Mouse (Mus musculus) midbrain, postnatal 0 days (tissue): ENCODE data around the gene Pepd. TPM values are rescaled to one million over a fixed set of nuclear protein-coding genes. Genes with fewer than 3 reads are reported as not detected.

Experiments
- ATAC-seq: fragments of 200-750 bp; cut with Nextera tagmentation; 2 replicates; pipeline ENCODE4 v1.8.0; 2017; ENCODE audit warnings: moderate number of reproducible peaks, mild to moderate bottlenecking, moderate TSS enrichment, moderate library complexity; ENCODE audit not compliant: low FRiP score
- DNase-seq: peaks from one replicate; pipeline ENCODE4 v3.0.0-alpha.2; 2015; ENCODE audit warnings: low spot score
- H3K27ac ChIP-seq: fragments of 300-500 bp; sonication (generic); 2 replicates; pipeline ENCODE4 v1.5.1; 2014; ENCODE audit warnings: low read depth, mild to moderate bottlenecking, low read length, mixed read lengths
- H3K27me3 ChIP-seq: fragments of 300-500 bp; sonication (generic); 2 replicates; pipeline ENCODE4 v1.6.1; 2014; ENCODE audit warnings: low read length, control low read depth, mixed read lengths; ENCODE audit not compliant: insufficient read depth
- H3K36me3 ChIP-seq: fragments of 300-500 bp; sonication (generic); 2 replicates; pipeline ENCODE4 v1.6.1; 2014; ENCODE audit warnings: low read length, control low read depth, mixed read lengths; ENCODE audit not compliant: insufficient read depth
- H3K4me1 ChIP-seq: fragments of 300-500 bp; sonication (generic); 2 replicates; pipeline ENCODE4 v1.6.1; 2014; ENCODE audit warnings: mild to moderate bottlenecking, control low read depth, antibody characterized with exemption, low read length, mixed read lengths; ENCODE audit not compliant: insufficient read depth
- H3K4me2 ChIP-seq: fragments of 300-500 bp; sonication (generic); 2 replicates; pipeline ENCODE4 v1.6.1; 2014; ENCODE audit warnings: low read depth, mild to moderate bottlenecking, low read length, mixed read lengths; ENCODE audit not compliant: poor library complexity, severe bottlenecking
- H3K4me3 ChIP-seq: fragments of 300-500 bp; sonication (generic); 2 replicates; pipeline ENCODE4 v1.5.1; 2014; ENCODE audit warnings: low read depth, mild to moderate bottlenecking, low read length, moderate library complexity
- H3K9ac ChIP-seq: fragments of 300-500 bp; sonication (generic); replicated peaks from 2 replicates; pipeline ENCODE4 v1.6.1; 2014; ENCODE audit warnings: mild to moderate bottlenecking, low read length, moderate library complexity, mixed read lengths; ENCODE audit not compliant: poor library complexity, severe bottlenecking
- H3K9me3 ChIP-seq: fragments of 300-500 bp; sonication (generic); 2 replicates; pipeline ENCODE4 v1.6.1; 2016; ENCODE audit warnings: low read length, control low read depth
- CTCF ChIP-seq: IDR thresholded peaks from 2 replicates; pipeline ENCODE4 v1.5.1; 2016; ENCODE audit warnings: antibody characterized with exemption, mild to moderate bottlenecking
- WGBS: fragments of 180-500 bp; shearing (Covaris S2); extraction: QIAGEN DNeasy Blood & Tissue Kit; methylation state at CpG from one replicate; pipeline ENCODE4 v1.1.7; 2014; 5-methylcytosine and 5-hydroxymethylcytosine counted together
- polyA plus RNA-seq: library from polyadenylated mRNA; unstranded; fragments of >200 nt; fragmentation: Nextera tagmentation; extraction: Ambion mirVana; gene quantifications from 2 replicates; pipeline ENCODE4 v1.2.1, GENCODE M21; 2015
- total RNA-seq: library from RNA; depleted of rRNA; stranded (reverse); fragments of >200 nt; gene quantifications from 2 replicates; pipeline ENCODE4 v1.2.3, GENCODE M21; 2014; rRNA removed

Gene Pepd
- total RNA-seq (57.4 and 60.8 TPM in 2 replicates), polyA plus RNA-seq (69.8 and 70.1 TPM in 2 replicates)

GRCm38 (mm10) chr7:34911919-34912897, at the start of gene Pepd:
Pepd (plus strand) TSS chr7:34912379.
- H3K4me2 ChIP-seq = peak within 1 kb of the TSS; percentile 96
- no peak within 1 kb of the TSS for H3K27ac ChIP-seq
- DNase-seq (peak; percentile 92), ATAC-seq (peak; percentile 91)
- peaks cover 7% of the 10 kb centered on the region; the same call in 1 of the 2 replicates for H3K4me1 ChIP-seq
- TF ChIP-seq CTCF = no peak
- 8% methylated on average over 43 of the region's 44 CpGs for WGBS
- H3K36me3 ChIP-seq = no peaks in the 10 kb centered on the region
- H3K4me3 ChIP-seq = peak within 1 kb of the TSS; percentile 89
- H3K9me3 ChIP-seq = no peaks in the 10 kb centered on the region
- H3K27me3 ChIP-seq = peaks cover 4% of the 10 kb centered on the region; the same call in 1 of the 2 replicates
- peak within 1 kb of the TSS; percentile 54 for H3K9ac ChIP-seq

DNA sequence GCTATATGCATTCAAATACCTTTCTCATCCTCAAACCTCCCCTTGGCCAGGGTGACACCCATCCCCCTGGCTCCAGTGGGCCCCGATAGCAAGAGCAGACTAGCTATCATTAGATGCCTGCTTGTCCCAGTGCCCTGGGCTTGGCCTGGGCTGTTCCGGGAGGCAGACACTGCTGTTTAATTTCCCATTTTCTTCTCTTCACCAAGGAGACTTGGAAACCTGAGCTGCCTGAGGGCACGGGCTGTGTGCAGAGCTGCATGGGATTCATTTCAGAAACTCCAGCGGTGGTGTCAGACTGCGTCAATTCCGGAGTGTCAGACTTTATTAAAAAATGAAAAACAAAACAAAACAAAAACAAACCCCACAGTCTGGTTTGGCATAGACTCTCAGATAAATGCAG, 44.9 kb upstream of the Pepd start:
- H3K4me1 ChIP-seq = no peaks in the 10 kb centered on the region
- 46% methylated on average over 6 of the region's 6 CpGs for WGBS
- no peak for TF ChIP-seq CTCF
- no peaks in the 10 kb centered on the region for H3K27me3 ChIP-seq
- no peak for DNase-seq
- no peak overlapping the region for H3K4me2 ChIP-seq
- no peak for ATAC-seq
- H3K27ac ChIP-seq = no peak overlapping the region
- no peaks in the 10 kb centered on the region for H3K36me3 ChIP-seq
- no peaks in the 10 kb centered on the region for H3K9me3 ChIP-seq
- no peak overlapping the region for H3K4me3 ChIP-seq
- H3K9ac ChIP-seq = no peak overlapping the region

GRCm38 (mm10) chr7:34869693-34870092, 42.5 kb upstream of the Pepd start:
- WGBS = 26% methylated on average over 13 of the region's 13 CpGs

DNA sequence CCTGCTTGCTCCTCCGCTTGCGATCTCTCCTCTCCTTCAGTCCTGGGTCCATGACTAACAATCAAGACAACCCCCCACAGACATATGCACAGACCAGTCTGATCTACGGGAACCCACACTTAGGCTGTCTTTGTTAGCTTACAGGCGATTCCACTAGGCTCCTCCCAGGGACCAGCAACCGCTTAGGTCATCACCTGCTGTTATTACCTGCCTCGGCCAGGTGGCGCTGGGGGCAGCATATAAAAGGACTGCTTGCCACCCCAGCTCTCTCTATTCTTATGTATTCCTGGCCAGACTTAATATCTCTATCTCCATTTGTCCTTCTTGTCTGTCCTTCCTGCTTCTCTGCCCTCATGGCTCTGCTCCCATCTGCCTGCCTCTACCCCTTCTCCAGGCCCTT, 35.4 kb upstream of the Pepd start:
- no peaks in the 10 kb centered on the region for H3K27me3 ChIP-seq
- H3K4me3 ChIP-seq = no peak overlapping the region
- 66% methylated on average over 7 of the region's 7 CpGs for WGBS
- H3K4me2 ChIP-seq = no peak overlapping the region
- H3K36me3 ChIP-seq = no peaks in the 10 kb centered on the region
- H3K27ac ChIP-seq = no peak overlapping the region
- H3K4me1 ChIP-seq = no peaks in the 10 kb centered on the region
- no peaks in the 10 kb centered on the region for H3K9me3 ChIP-seq
- ATAC-seq (no peak), DNase-seq (no peak)
- peak; percentile 14; the same call in 1 of the 2 replicates for TF ChIP-seq CTCF
- H3K9ac ChIP-seq = no peak overlapping the region

More at GRCm38 (mm10) chr7:34869693-34870092, 42.5 kb upstream of the Pepd start:
- no peak overlapping the region for H3K27ac ChIP-seq
- no peak overlapping the region for H3K4me3 ChIP-seq
- no peaks in the 10 kb centered on the region for H3K9me3 ChIP-seq
- no peaks in the 10 kb centered on the region for H3K4me1 ChIP-seq
- peak; percentile 64 for DNase-seq
- H3K27me3 ChIP-seq = no peaks in the 10 kb centered on the region
- peak; percentile 48; the same call in 1 of the 2 replicates for ATAC-seq
- no peaks in the 10 kb centered on the region for H3K36me3 ChIP-seq
- TF ChIP-seq CTCF = no peak
- peak overlapping the region; percentile 7; the same call in 1 of the 2 replicates for H3K4me2 ChIP-seq
- H3K9ac ChIP-seq = no peak overlapping the region

GRCm38 (mm10) chr7:34877820-34878219, 34.4 kb upstream of the Pepd start:
- WGBS = 47% methylated on average over 7 of the region's 7 CpGs
- no peaks in the 10 kb centered on the region for H3K36me3 ChIP-seq
- DNase-seq (peak; percentile 19), ATAC-seq (no peak)
- no peaks in the 10 kb centered on the region for H3K9me3 ChIP-seq
- H3K4me3 ChIP-seq = no peak overlapping the region
- no peaks in the 10 kb centered on the region for H3K4me1 ChIP-seq
- no peaks in the 10 kb centered on the region for H3K27me3 ChIP-seq
- no peak for TF ChIP-seq CTCF
- H3K27ac ChIP-seq = no peak overlapping the region
- H3K4me2 ChIP-seq = no peak overlapping the region
- no peak overlapping the region for H3K9ac ChIP-seq

DNA sequence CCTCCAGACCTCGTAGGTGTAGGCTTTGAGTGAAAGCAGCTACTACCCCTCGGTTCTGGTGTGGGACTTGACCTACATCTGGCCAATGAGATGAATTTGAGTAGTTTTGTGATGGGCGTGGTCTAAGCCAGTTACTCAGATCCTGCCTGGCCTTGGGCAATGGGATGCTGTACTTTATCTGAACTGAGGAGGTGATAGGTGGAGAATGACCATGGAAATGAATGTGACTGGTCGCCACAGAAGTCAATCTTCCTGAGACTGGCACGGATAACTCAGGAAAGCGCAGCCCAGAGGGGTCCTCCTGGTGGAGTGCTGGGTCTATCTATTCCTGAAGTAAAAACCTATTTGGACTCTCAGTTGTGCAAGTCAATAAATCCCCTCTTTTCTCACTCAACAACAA, 23.7 kb upstream of the Pepd start:
- Histone ChIP-seq H3K27ac (no peak overlapping the region), H3K36me3 (no peaks in the 10 kb centered on the region), H3K27me3 (no peaks in the 10 kb centered on the region), H3K9ac (no peak overlapping the region), H3K4me2 (no peak overlapping the region), H3K4me3 (no peak overlapping the region), H3K9me3 (no peaks in the 10 kb centered on the region), H3K4me1 (no peaks in the 10 kb centered on the region)
- ATAC-seq = no peak
- no peak for TF ChIP-seq CTCF
- DNase-seq = no peak
- 74% methylated on average over 6 of the region's 6 CpGs for WGBS
